Mouse (Mus musculus) lung, postnatal 0 days (tissue): ENCODE measurements at regions not wholly inside any gene's neighbourhood (a gene's known extent, or its start where the extent isn't known, plus 50 kb on each side); places are given as distances from the start of the nearest gene placed in this dataset.
A peak's percentile ranks its signal among the peaks of the same experiment; 100 is the strongest.

Experiments
- CTCF ChIP-seq: IDR thresholded peaks from 2 replicates; pipeline ENCODE4 v1.5.1; 2016; ENCODE audit warnings: antibody characterized with exemption, mild to moderate bottlenecking
- EP300 ChIP-seq: IDR thresholded peaks from 2 replicates; pipeline ENCODE4 v1.6.1; 2016; ENCODE audit warnings: antibody characterized with exemption, mild to moderate bottlenecking, control low read depth

GRCm38 (mm10) chr5:148726442-148726841 is 173.9 kb upstream of the Ubl3 start:
- peak; percentile 34 for TF ChIP-seq CTCF
- TF ChIP-seq EP300: no peak
